11 mouse cellular contexts compared by ENCODE assay signal in the genomic region with DNA sequence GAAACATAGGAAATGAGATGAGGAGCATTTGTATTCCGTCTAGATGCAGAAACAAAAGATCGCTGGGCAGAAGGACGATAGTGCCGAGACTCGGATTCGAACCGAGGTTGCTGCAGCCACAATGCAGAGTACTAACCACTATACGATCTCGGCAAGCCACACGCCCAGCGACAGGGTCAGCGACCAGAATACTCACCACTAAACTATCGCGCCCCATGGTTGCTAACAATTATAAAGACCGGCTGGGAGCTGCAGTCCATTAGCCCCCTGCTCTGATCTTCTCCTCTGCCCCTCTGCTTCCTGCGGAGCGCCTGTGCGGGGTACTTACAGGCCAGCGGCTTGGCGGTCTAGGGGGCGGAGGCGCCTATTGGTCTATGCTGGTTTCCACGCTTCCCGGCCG. TPM values are rescaled to one million over a fixed set of nuclear protein-coding genes. Genes with fewer than 3 reads are reported as not detected.
DNase-seq lines count a peak whose midpoint lies in the region; ATAC-seq and TF ChIP-seq lines count a peak whose summit lies in the region.
"Had no signal": no experiment of that assay in that cellular context is flagged by ENCODE, and none has a peak within 500 bp of the region (broad histone marks: within the 10 kb centered on the region; RNA-seq: fewer than 3 reads in every experiment).

No protein-coding gene starts in this region.

- H3K9me3 ChIP-seq in heart, embryonic 12.5 days (replicated peaks), result no peaks in the 10 kb centered on the region
- no peaks in the 10 kb centered on the region for H3K9me3 ChIP-seq in midbrain, embryonic 11.5 days (ENCODE audit: control insufficient read depth, low read length)
- H3K9me3 ChIP-seq in midbrain, postnatal 0 days (ENCODE audit: low read length), result no peaks in the 10 kb centered on the region
- no peaks in the 10 kb centered on the region for H3K9me3 ChIP-seq in neural tube, embryonic 13.5 days

- intact Hi-C loops in heart, postnatal 14 days (cut with DNase I), result no loop called here

- no peak for TF ChIP-seq CTCF in midbrain, postnatal 0 days (IDR thresholded peaks at IDR 0.05)
- TF ChIP-seq CTCF in embryonic fibroblast, embryonic 13.5 days (IDR thresholded peaks at IDR 0.05; ENCODE audit: borderline replicate concordance, insufficient read depth, low read length), result no peak

- peaks cover 4% of the 10 kb centered on the region; the same call in 1 of the 2 replicates for H3K27me3 ChIP-seq in heart, embryonic 12.5 days (replicated peaks)
- no peaks in the 10 kb centered on the region for H3K27me3 ChIP-seq in midbrain, embryonic 11.5 days (ENCODE audit: control insufficient read depth, insufficient read depth, low read length)
- H3K27me3 ChIP-seq in midbrain, postnatal 0 days (ENCODE audit: insufficient read depth, low read length), result peaks cover 20% of the 10 kb centered on the region; the same call in 1 of the 2 replicates
- H3K27me3 ChIP-seq in neural tube, embryonic 13.5 days, result peaks cover 33% of the 10 kb centered on the region

- H3K4me2 ChIP-seq in heart, embryonic 12.5 days, result peak overlapping the region; percentile 51
- H3K4me2 ChIP-seq in midbrain, embryonic 11.5 days, result peak overlapping the region; percentile 34
- H3K4me2 ChIP-seq in midbrain, postnatal 0 days (ENCODE audit: low read depth, low read length, poor library complexity, severe bottlenecking), result no peak overlapping the region
- 0 out of 2 replicates have a peak overlapping the region, but pooled peaks have one; percentile 16 for H3K4me2 ChIP-seq in neural tube, embryonic 13.5 days

- 6% methylated on average over 25 of the region's 25 CpGs for WGBS in heart, embryonic 12.5 days
- WGBS in midbrain, embryonic 11.5 days, result 2% methylated on average over 25 of the region's 25 CpGs
- 19% methylated on average over 25 of the region's 25 CpGs for WGBS in midbrain, postnatal 0 days
- 4% methylated on average over 25 of the region's 25 CpGs for WGBS in neural tube, embryonic 13.5 days

- H3K4me1 ChIP-seq in heart, embryonic 12.5 days (replicated peaks), result 0 out of 2 replicates have a peak, but pooled peaks cover 7% of the 10 kb centered on the region
- H3K4me1 ChIP-seq in midbrain, embryonic 11.5 days (ENCODE audit: control insufficient read depth, insufficient read depth, low read length), result peaks cover 5% of the 10 kb centered on the region
- H3K4me1 ChIP-seq in midbrain, postnatal 0 days (ENCODE audit: insufficient read depth, low read length), result no peaks in the 10 kb centered on the region
- H3K4me1 ChIP-seq in embryonic fibroblast, embryonic 13.5 days (ENCODE audit: control insufficient read depth, insufficient read depth, low read length), result no peaks in the 10 kb centered on the region
- H3K4me1 ChIP-seq in neural tube, embryonic 13.5 days (replicated peaks), result no peaks in the 10 kb centered on the region

- TF ChIP-seq POLR2A in embryonic fibroblast, embryonic 13.5 days (IDR thresholded peaks at IDR 0.05; ENCODE audit: low read depth, low read length), result no peak

- H3K36me3 ChIP-seq in heart, embryonic 12.5 days, result no peaks in the 10 kb centered on the region
- no peaks in the 10 kb centered on the region for H3K36me3 ChIP-seq in midbrain, embryonic 11.5 days (ENCODE audit: control insufficient read depth, insufficient read depth, low read length)
- H3K36me3 ChIP-seq in midbrain, postnatal 0 days (ENCODE audit: insufficient read depth, low read length), result no peaks in the 10 kb centered on the region
- H3K36me3 ChIP-seq in neural tube, embryonic 13.5 days, result no peaks in the 10 kb centered on the region

- H3K4me3 ChIP-seq in heart, embryonic 12.5 days, result peak overlapping the region; percentile 26
- peak overlapping the region; percentile 18; the same call in 1 of the 2 replicates for H3K4me3 ChIP-seq in midbrain, embryonic 11.5 days (ENCODE audit: low read depth, low read length)
- H3K4me3 ChIP-seq in midbrain, postnatal 0 days (ENCODE audit: low read depth, low read length), result no peak overlapping the region
- H3K4me3 ChIP-seq in embryonic fibroblast, embryonic 13.5 days (ENCODE audit: insufficient read depth, low read length), result peak overlapping the region; percentile 40; the same call in 1 of the 2 replicates
- H3K4me3 ChIP-seq in neural tube, embryonic 13.5 days, result no peak overlapping the region; the same call in 1 of the 2 replicates

- H3K27ac ChIP-seq in heart, embryonic 12.5 days (ENCODE audit: poor library complexity, severe bottlenecking), result no peak overlapping the region
- no peak overlapping the region for H3K27ac ChIP-seq in midbrain, embryonic 11.5 days (ENCODE audit: low read depth, low read length)
- H3K27ac ChIP-seq in midbrain, postnatal 0 days (ENCODE audit: low read depth, low read length), result no peak overlapping the region
- H3K27ac ChIP-seq in embryonic fibroblast, embryonic 13.5 days (ENCODE audit: insufficient read depth, low read length), result no peak overlapping the region
- H3K27ac ChIP-seq in neural tube, embryonic 13.5 days (replicated peaks), result no peak overlapping the region

- H3K9ac ChIP-seq in heart, embryonic 12.5 days, result peak overlapping the region; percentile 3; the same call in 1 of the 2 replicates
- H3K9ac ChIP-seq in midbrain, embryonic 11.5 days (ENCODE audit: low read length), result peak overlapping the region; percentile 27; the same call in 1 of the 2 replicates
- no peak overlapping the region for H3K9ac ChIP-seq in midbrain, postnatal 0 days (replicated peaks; ENCODE audit: low read length, poor library complexity, severe bottlenecking)
- H3K9ac ChIP-seq in neural tube, embryonic 13.5 days, result no peak overlapping the region

- ATAC-seq in heart, embryonic 12.5 days (ENCODE audit: insufficient number of reproducible peaks, low FRiP score), result no peak
- peak; percentile 22; the same call in 1 of the 2 replicates for ATAC-seq in midbrain, embryonic 11.5 days (ENCODE audit: low FRiP score)
- no peak for ATAC-seq in midbrain, postnatal 0 days (ENCODE audit: low FRiP score)
- no peak for ATAC-seq in neural tube, embryonic 13.5 days (ENCODE audit: low read depth)

- DNase-seq in heart, postnatal 14 days, result no peak
- DNase-seq in midbrain, embryonic 11.5 days (ENCODE audit: low spot score, missing footprints), result peak; percentile 96
- DNase-seq in midbrain, postnatal 0 days (ENCODE audit: low spot score), result no peak
- no peak for DNase-seq in layer of hippocampus, adult 11-12 months (ENCODE audit: low spot score)
- DNase-seq in cerebellum, adult 11 months, result no peak
- DNase-seq: adrenal gland, postnatal 14 days had no signal

RNA-seq across cellular contexts. Expression of gene BC107364, which starts 11.8 kb away (rescaled TPM):
- 0.72 and 0.87 TPM in 2 replicates for polyA plus RNA-seq in heart, embryonic 12.5 days (2016; fragmentation: Nextera tagmentation; extraction: Ambion mirVana)
- total RNA-seq in heart, postnatal 14 days (2021), result not detected
- polyA plus RNA-seq in midbrain, embryonic 11.5 days (2014; fragmentation: Nextera tagmentation; extraction: Ambion mirVana), result not detected in 2 replicates
- total RNA-seq in midbrain, postnatal 0 days (2014; rRNA removed), result not detected in 2 replicates
- polyA plus RNA-seq in midbrain, postnatal 0 days (2015; fragmentation: Nextera tagmentation; extraction: Ambion mirVana), result not detected in 2 replicates
- polyA plus RNA-seq in embryonic fibroblast, embryonic 13.5 days (2011; ENCODE audit: insufficient read length, low read depth, missing spikeins), result not detected in 2 replicates
- not detected in 2 replicates for polyA plus RNA-seq in neural tube, embryonic 13.5 days (2015; fragmentation: Nextera tagmentation; extraction: Ambion mirVana)
- total RNA-seq: adrenal gland, postnatal 14 days; left cerebral cortex, postnatal 10 days had no signal
- polyA plus RNA-seq: C2C12 had no signal

Comparison
In these comparisons a context has a peak if more than half of its experiments do, and no peak if none do; other contexts are left out.
1. H3K4me3 ChIP-seq: peak in heart, embryonic 12.5 days (single experiment), midbrain, embryonic 11.5 days (single experiment) and embryonic fibroblast, embryonic 13.5 days (single experiment); none in midbrain, postnatal 0 days (single experiment) and neural tube, embryonic 13.5 days (single experiment).
2. H3K9ac ChIP-seq: peak in heart, embryonic 12.5 days (single experiment) and midbrain, embryonic 11.5 days (single experiment); none in midbrain, postnatal 0 days (single experiment) and neural tube, embryonic 13.5 days (single experiment).